Mouse (Mus musculus): Measurements from ENCODE around the gene Eva1b.

Gene Eva1b

GRCm38 (mm10) chr4:126120052-126120451, 27.5 kb upstream of the Eva1b start:
- DNase-seq (ENCODE audit: low read depth): no peak

- DNase-seq (ENCODE audit: low read depth): no peak
Observed at GRCm38 (mm10) chr4:126120506-126120905, 27.0 kb upstream of the Eva1b start.

GRCm38 (mm10) chr4:126123309-126124040, 24.1 kb upstream of the Eva1b start:
- DNase-seq (ENCODE audit: low read depth): no peak

GRCm38 (mm10) chr4:126130502-126130901, 17.0 kb upstream of the Eva1b start:
- no peak for DNase-seq (ENCODE audit: low read depth)

GRCm38 (mm10) chr4:126131290-126132121, 16.0 kb upstream of the Eva1b start:
- peak; percentile 50 for DNase-seq (ENCODE audit: low read depth)

- DNase-seq (ENCODE audit: low read depth): no peak
Observed at GRCm38 (mm10) chr4:126132636-126133264, 14.8 kb upstream of the Eva1b start.

- DNase-seq (ENCODE audit: low read depth): no peak
Observed at GRCm38 (mm10) chr4:126134236-126134635, 13.3 kb upstream of the Eva1b start.

- DNase-seq (ENCODE audit: low read depth): no peak
Observed at GRCm38 (mm10) chr4:126134639-126135038, 12.9 kb upstream of the Eva1b start.

- DNase-seq (ENCODE audit: low read depth): no peak
Observed at GRCm38 (mm10) chr4:126137773-126138172, 9.8 kb upstream of the Eva1b start.

- DNase-seq (ENCODE audit: low read depth): no peak
Observed at GRCm38 (mm10) chr4:126141021-126141420, 6.5 kb upstream of the Eva1b start.

GRCm38 (mm10) chr4:126145396-126145795, 2.1 kb upstream of the Eva1b start:
- no peak for DNase-seq (ENCODE audit: low read depth)

GRCm38 (mm10) chr4:126146974-126147532, 491 bp upstream of the Eva1b start:
- DNase-seq (ENCODE audit: low read depth): no peak

GRCm38 (mm10) chr4:126148161-126148961, 817 bp downstream of the Eva1b start:
- no peak for DNase-seq (ENCODE audit: low read depth)

- no peak for DNase-seq (ENCODE audit: low read depth)
Observed at GRCm38 (mm10) chr4:126149041-126149676, 1.6 kb downstream of the Eva1b start.

- DNase-seq (ENCODE audit: low read depth): no peak
Observed at GRCm38 (mm10) chr4:126149798-126150197, 2.3 kb downstream of the Eva1b start.

- DNase-seq (ENCODE audit: low read depth): no peak
Observed at GRCm38 (mm10) chr4:126150297-126150948, 2.9 kb downstream of the Eva1b start.

- DNase-seq (ENCODE audit: low read depth): no peak
Observed at GRCm38 (mm10) chr4:126150949-126151320, 3.4 kb downstream of the Eva1b start.

- no peak for DNase-seq (ENCODE audit: low read depth)
Observed at GRCm38 (mm10) chr4:126151701-126152440, 4.3 kb downstream of the Eva1b start.

GRCm38 (mm10) chr4:126152864-126153263, 5.3 kb downstream of the Eva1b start:
- no peak for DNase-seq (ENCODE audit: low read depth)

GRCm38 (mm10) chr4:126155183-126155582, 7.6 kb downstream of the Eva1b start:
- no peak for DNase-seq (ENCODE audit: low read depth)

Data from c-Kit-positive CD71-negative TER-119-negative erythroid progenitor cells, embryonic 14.5 days (primary cell).